ENCODE assay signal across 8 mouse cellular contexts in genomic region chr7:135889016-135889726, GRCm38 (mm10).
DNase-seq lines count a peak whose midpoint lies in the region; ATAC-seq and TF ChIP-seq lines count a peak whose summit lies in the region.

No protein-coding gene starts in this region.

- DNase-seq in lung, adult 2 months: no peak
- DNase-seq in lung, postnatal 36 days: no peak
- DNase-seq in embryo, embryonic 10.5 days (ENCODE audit: low spot score): peak; percentile 72
- no peak for DNase-seq in spleen, postnatal 14 days (ENCODE audit: low spot score in 2 of 2)
- DNase-seq in cerebellum, adult 8-10 months: no peak

- no peaks in the 10 kb centered on the region for H3K9me3 ChIP-seq in heart, embryonic 13.5 days
- no peaks in the 10 kb centered on the region for H3K9me3 ChIP-seq in kidney, embryonic 14.5 days (ENCODE audit: control insufficient read depth, low read length)

- H3K4me2 ChIP-seq in heart, embryonic 13.5 days: peak overlapping the region; percentile 59
- H3K4me2 ChIP-seq in kidney, embryonic 14.5 days (replicated peaks; ENCODE audit: low read depth, low read length): peak overlapping the region; percentile 34

- H3K27ac ChIP-seq in heart, embryonic 13.5 days (replicated peaks): no peak overlapping the region
- H3K27ac ChIP-seq in kidney, embryonic 14.5 days (ENCODE audit: low read depth, low read length): no peak overlapping the region

- peak overlapping the region; percentile 48; the same call in 1 of the 2 replicates for H3K9ac ChIP-seq in heart, embryonic 13.5 days
- H3K9ac ChIP-seq in kidney, embryonic 14.5 days (ENCODE audit: low read depth, low read length): peak overlapping the region; percentile 38; the same call in 1 of the 2 replicates

- no peak for TF ChIP-seq POLR2A in lung, adult 2 months (IDR thresholded peaks at IDR 0.05; ENCODE audit: borderline replicate concordance, extremely low read depth, low read depth, low read length)

- H3K36me3 ChIP-seq in heart, embryonic 13.5 days: no peaks in the 10 kb centered on the region
- H3K36me3 ChIP-seq in kidney, embryonic 14.5 days (ENCODE audit: control insufficient read depth, insufficient read depth, low read length): no peaks in the 10 kb centered on the region

- H3K27me3 ChIP-seq in heart, embryonic 13.5 days (replicated peaks): peaks cover 5% of the 10 kb centered on the region; the same call in 1 of the 2 replicates
- H3K27me3 ChIP-seq in kidney, embryonic 14.5 days (ENCODE audit: control insufficient read depth, insufficient read depth, low read length): no peaks in the 10 kb centered on the region

- H3K4me3 ChIP-seq in lung, adult 2 months (replicated peaks; ENCODE audit: extremely low read depth, low read depth, low read length): no peak overlapping the region
- peak overlapping the region; percentile 25 for H3K4me3 ChIP-seq in heart, embryonic 13.5 days
- no peak overlapping the region for H3K4me3 ChIP-seq in kidney, embryonic 14.5 days (ENCODE audit: low read length)

- TF ChIP-seq CTCF in lung, adult 2 months (IDR thresholded peaks at IDR 0.05; ENCODE audit: insufficient read depth, low read length): peak; percentile 8; the same call in 1 of the 2 replicates

- WGBS in lung, adult 2 months: 20% methylated on average over 17 of the region's 17 CpGs
- WGBS in heart, embryonic 13.5 days: 15% methylated on average over 17 of the region's 17 CpGs
- WGBS in kidney, embryonic 14.5 days: 6% methylated on average over 17 of the region's 17 CpGs

- H3K4me1 ChIP-seq in lung, adult 2 months (ENCODE audit: control insufficient read depth, insufficient read depth, low read length): no peaks in the 10 kb centered on the region
- H3K4me1 ChIP-seq in heart, embryonic 13.5 days: peaks cover 14% of the 10 kb centered on the region
- H3K4me1 ChIP-seq in kidney, embryonic 14.5 days (ENCODE audit: control insufficient read depth, insufficient read depth, low read length): peaks cover 9% of the 10 kb centered on the region

- ATAC-seq in heart, embryonic 13.5 days (ENCODE audit: extremely low read depth, insufficient number of reproducible peaks, low FRiP score, low TSS enrichment): no peak
- peak; percentile 74 for ATAC-seq in kidney, embryonic 14.5 days (ENCODE audit: low FRiP score, low TSS enrichment)
- peak; percentile 83 for ATAC-seq in megakaryocyte progenitor cell, adult 5-6 weeks (replicated peaks; ENCODE audit: poor library complexity)
